Mouse (Mus musculus) C2C12 (cell line): Measurements from ENCODE around the gene Rcor1.

ENCODE experiments used
- CTCF ChIP-seq: IDR thresholded peaks from one replicate; pipeline ENCODE4 v1.5.1; 2011; ENCODE audit not compliant: control insufficient read depth, insufficient read depth, insufficient read length
- USF1 ChIP-seq: IDR thresholded peaks from one replicate; pipeline ENCODE4 v1.6.1; 2011; ENCODE audit warnings: low read depth, mild to moderate bottlenecking, control low read depth, moderate library complexity

DNA sequence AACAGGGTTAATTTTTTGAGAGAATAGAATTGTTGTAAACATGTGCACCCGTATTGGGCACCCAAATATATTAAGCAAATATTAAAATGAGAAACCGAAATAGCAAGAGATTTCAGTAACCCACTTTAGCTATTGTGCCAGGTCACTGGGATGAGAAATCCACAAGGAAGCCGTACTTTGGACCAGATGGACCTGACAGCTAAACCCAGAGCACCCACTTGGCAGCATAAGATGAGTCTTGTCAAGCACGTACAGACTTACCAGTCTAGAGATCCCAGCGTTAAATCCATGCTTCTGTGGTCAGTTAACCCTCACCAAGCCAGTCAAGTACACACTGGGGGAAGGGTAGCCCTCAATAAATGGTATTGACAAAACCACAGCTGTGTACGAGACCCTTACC, 86.5 kb downstream of the Rcor1 start:
- TF ChIP-seq CTCF (no peak), USF1 (no peak)
